Mouse (Mus musculus) liver, embryonic 14.5 days (tissue): ENCODE measurements around the gene Rsad2.

Experiments used
- CTCF ChIP-seq: IDR thresholded peaks from 2 replicates; pipeline ENCODE4 v1.5.1; 2016; ENCODE audit warnings: antibody characterized with exemption, low read depth, control low read depth
- EP300 ChIP-seq: IDR thresholded peaks from 2 replicates; pipeline ENCODE4 v1.6.1; 2016; ENCODE audit warnings: antibody characterized with exemption, low read depth

DNA sequence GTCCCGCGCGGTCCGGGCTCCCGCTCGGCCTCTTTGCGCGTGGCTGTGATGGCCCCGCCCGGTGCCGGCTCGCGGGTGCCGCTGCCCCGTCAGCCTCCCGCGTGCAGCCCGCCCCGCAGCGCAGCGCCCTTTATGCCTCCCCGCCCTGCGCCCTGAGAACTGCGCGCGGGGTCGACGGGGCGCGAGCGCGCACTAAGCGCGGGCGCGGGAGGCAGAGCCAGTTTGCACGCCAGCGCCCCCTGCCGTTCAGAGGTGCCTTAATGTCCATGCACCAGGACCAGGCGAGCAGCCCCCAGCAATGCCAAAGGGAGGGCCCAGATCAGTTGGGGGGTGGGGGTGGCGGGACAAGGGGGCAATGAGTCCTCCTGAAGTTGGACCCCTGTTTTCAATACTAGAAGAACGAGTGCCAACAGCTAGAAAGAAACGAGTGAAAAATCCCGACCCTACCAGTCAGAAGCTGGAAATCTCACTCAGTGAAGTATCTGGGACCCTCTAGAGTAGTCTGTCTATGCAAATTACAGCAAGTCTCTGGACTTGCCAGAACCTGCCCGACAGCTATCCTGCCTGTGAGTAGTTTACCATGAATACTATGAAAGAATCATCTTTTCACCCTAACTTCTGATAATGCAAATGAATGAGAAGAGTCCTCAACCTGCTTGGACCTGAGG lies 41.0 kb downstream of the Rsad2 start, which contains the start of gene Rnf144a:
- peak; percentile 82 for TF ChIP-seq CTCF
- TF ChIP-seq EP300: no peak
